Mouse (Mus musculus) E14TG2a.4 (cell line): Measurements from ENCODE around the gene Tasp1.

ENCODE experiments used
- H3K27me3 ChIP-seq: 2 replicates; pipeline ENCODE4 v1.6.1; 2014; ENCODE audit warnings: low read length, control low read depth; ENCODE audit not compliant: insufficient read depth
- H3K36me3 ChIP-seq: 2 replicates; pipeline ENCODE4 v1.6.1; 2014; ENCODE audit warnings: low read length, control low read depth; ENCODE audit not compliant: insufficient read depth
- H3K4me1 ChIP-seq: replicated peaks from 2 replicates; pipeline ENCODE4 v1.6.1; 2014; ENCODE audit warnings: low read depth, low read length, control low read depth
- H3K4me3 ChIP-seq: replicated peaks from 2 replicates; pipeline ENCODE4 v1.5.1; 2014; ENCODE audit warnings: mild to moderate bottlenecking, low read length
- H3K9me3 ChIP-seq: 2 replicates; pipeline ENCODE4 v1.6.1; 2014; ENCODE audit warnings: low read length, control low read depth
- CTCF ChIP-seq: conservative IDR thresholded peaks from 2 replicates; pipeline ENCODE4 v1.5.1; 2014; ENCODE audit warnings: low read length
- NANOG ChIP-seq: IDR thresholded peaks from 2 replicates; pipeline ENCODE4 v1.6.1; 2014; ENCODE audit warnings: borderline replicate concordance, low read length, mixed read lengths
- POU5F1 ChIP-seq: IDR thresholded peaks from 2 replicates; pipeline ENCODE4 v1.6.1; 2014; ENCODE audit warnings: low read length, borderline replicate concordance

The Tasp1 gene

DNA sequence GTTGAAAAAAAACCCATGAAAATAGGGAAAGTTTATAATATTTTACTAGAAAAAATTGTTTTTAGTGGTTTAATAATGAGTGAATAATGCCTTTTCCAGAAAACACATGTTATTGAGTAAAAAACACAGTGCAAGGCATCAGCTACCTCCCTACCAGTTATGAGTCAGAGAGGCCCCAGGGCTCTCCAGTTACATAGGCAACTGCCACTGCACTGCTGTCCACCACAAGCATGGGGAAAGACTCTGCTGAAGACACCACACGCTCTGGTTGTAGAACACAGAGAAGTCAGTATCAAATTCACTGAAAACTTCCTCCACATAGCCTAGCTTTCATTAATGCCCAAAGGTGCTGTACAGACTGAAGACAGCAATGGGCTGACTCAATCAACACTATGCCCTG lies 217.0 kb downstream of the Tasp1 start:
- no peak overlapping the region for H3K4me3 ChIP-seq
- no peaks in the 10 kb centered on the region for H3K4me1 ChIP-seq
- no peaks in the 10 kb centered on the region for H3K36me3 ChIP-seq
- H3K27me3 ChIP-seq, result no peaks in the 10 kb centered on the region
- TF ChIP-seq NANOG, result no peak
- no peak for TF ChIP-seq POU5F1
- no peak for TF ChIP-seq CTCF
- no peaks in the 10 kb centered on the region for H3K9me3 ChIP-seq

DNA sequence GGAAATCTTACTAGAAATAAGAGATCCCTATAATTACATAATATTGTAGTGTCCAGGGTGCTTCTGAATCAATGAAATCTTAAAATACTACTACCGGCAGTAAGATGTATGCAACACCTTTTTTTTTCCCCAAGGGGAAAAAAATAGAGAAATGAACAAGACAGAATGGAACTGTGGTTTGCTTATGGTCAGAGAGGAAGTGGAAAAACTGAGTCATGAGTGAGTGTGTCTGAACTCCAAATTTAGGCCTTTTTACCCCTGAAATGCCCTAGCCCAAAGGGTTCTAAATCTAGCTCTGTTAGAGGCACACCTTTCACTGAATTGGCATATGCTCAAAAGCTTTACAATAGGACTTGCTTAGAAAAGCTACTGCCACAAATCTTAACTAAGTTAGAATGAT lies 225.2 kb downstream of the Tasp1 start:
- H3K9me3 ChIP-seq, result no peaks in the 10 kb centered on the region

GRCm38 (mm10) chr2:139840941-139841340 lies 225.7 kb downstream of the Tasp1 start:
- no peak for TF ChIP-seq POU5F1
- TF ChIP-seq NANOG, result no peak
- no peak for TF ChIP-seq CTCF
- Histone ChIP-seq H3K36me3 (no peaks in the 10 kb centered on the region), H3K9me3 (no peaks in the 10 kb centered on the region), H3K4me3 (no peak overlapping the region), H3K4me1 (no peaks in the 10 kb centered on the region), H3K27me3 (no peaks in the 10 kb centered on the region)

More for the DNA sequence above, 225.2 kb downstream of the Tasp1 start:
- H3K27me3 ChIP-seq, result no peaks in the 10 kb centered on the region
- no peaks in the 10 kb centered on the region for H3K36me3 ChIP-seq
- no peak for TF ChIP-seq NANOG
- TF ChIP-seq POU5F1, result no peak
- TF ChIP-seq CTCF, result no peak
- H3K4me1 ChIP-seq, result no peaks in the 10 kb centered on the region
- no peak overlapping the region for H3K4me3 ChIP-seq

DNA sequence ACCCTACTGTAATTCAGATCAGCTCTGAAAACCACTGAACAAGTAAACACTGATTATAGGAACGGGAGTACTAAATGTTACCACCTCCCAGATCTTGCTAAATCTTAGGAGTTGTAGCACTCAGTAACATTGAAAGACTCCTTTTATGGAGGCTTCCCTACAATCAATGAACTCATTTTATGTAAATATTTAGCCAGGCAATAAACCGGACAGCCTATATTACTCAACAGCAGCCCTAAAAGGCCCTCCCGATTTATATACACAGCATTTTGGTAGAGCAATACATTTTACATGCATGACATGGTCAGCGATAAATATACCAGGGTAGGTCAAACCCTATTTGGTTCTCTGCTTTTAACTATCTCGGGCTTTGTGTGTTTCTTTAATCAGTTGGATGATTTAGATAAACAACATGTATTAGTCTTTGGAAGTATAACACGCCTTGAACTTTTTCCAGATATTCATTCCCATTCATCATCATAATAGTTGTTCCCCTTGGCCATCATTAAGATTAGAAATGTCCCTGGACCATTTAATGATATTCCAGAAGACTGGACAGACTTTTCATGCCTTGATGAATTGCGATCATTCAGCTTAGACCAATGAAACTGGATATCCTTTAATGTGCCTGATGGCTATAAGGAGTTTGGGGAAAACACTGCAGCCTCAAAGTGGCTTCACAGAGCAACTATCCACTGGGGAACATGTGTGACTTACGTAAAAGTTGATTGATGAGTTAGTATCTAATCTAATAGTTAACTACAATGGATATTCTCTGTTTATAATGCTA lies 244.8 kb downstream of the Tasp1 start:
- Histone ChIP-seq H3K4me1 (no peaks in the 10 kb centered on the region), H3K9me3 (no peaks in the 10 kb centered on the region), H3K4me3 (no peak overlapping the region), H3K27me3 (no peaks in the 10 kb centered on the region), H3K36me3 (no peaks in the 10 kb centered on the region)
- TF ChIP-seq CTCF, result no peak
- no peak for TF ChIP-seq NANOG
- no peak for TF ChIP-seq POU5F1

DNA sequence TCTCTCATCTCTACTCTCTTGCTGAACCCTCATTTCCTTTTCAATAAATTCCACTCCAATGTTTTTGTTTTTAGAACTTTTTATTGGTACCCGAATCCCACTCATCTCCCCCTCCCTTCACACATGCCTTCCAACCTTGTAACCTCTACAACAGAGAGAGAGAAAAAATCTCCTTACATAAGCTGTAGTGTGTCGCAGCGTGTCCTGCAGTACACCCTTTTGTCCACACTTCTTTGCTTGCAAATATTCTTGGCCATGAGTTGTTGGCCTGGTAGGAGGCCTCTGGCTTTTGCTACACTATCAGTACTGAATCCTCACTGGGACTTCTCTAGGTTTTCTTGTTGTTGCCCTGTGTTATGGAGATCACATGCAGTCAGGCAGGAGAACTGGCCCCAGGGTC lies 249.3 kb downstream of the Tasp1 start:
- no peaks in the 10 kb centered on the region for H3K36me3 ChIP-seq
- H3K27me3 ChIP-seq, result no peaks in the 10 kb centered on the region
- TF ChIP-seq POU5F1, result no peak
- TF ChIP-seq CTCF, result no peak
- no peak for TF ChIP-seq NANOG

DNA sequence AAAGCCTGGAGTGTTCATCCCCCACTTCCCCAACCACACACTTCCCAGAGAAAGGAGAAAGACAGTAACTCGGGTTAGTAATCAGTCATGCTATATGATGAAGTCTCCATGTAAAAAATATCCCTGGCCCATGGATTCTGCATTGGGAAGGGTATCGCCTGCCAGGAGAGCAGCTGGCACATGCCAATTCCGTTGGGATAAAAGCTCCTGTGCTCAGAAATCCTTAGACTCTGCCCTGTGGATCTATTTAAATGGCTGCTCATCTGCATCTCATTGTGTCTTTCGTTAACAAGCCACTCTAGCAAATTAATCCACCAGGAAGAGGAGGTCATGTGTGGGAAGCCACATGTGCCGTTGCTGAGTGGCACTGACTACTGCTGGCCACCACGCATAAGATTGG lies 258.7 kb downstream of the Tasp1 start:
- no peaks in the 10 kb centered on the region for H3K36me3 ChIP-seq
- TF ChIP-seq CTCF, result no peak
- no peak for TF ChIP-seq NANOG
- TF ChIP-seq POU5F1, result no peak

More for the DNA sequence above, 249.3 kb downstream of the Tasp1 start:
- H3K4me3 ChIP-seq, result no peak overlapping the region
- H3K4me1 ChIP-seq, result no peaks in the 10 kb centered on the region
- no peaks in the 10 kb centered on the region for H3K9me3 ChIP-seq

DNA sequence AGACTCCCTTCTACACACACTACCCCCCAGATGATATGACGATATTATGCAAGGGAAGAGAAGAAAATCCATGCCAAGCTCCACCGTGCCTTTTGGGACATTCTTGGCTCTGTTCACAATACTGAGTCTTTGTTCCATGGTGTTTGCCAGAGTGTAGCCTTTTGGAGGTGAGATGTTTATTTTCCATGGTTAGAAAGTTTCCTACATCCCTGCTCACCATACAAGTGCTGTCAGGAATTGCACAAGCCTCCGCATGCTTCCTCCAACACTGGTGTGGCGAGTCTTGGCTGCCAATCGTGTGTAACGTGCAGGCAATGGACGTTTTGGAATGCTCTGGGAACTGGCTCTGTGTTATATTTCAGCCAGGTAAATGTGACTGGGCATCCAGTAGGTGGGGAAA lies 262.6 kb downstream of the Tasp1 start:
- Histone ChIP-seq H3K4me1 (no peaks in the 10 kb centered on the region), H3K4me3 (no peak overlapping the region), H3K36me3 (no peaks in the 10 kb centered on the region), H3K9me3 (no peaks in the 10 kb centered on the region), H3K27me3 (no peaks in the 10 kb centered on the region)
- TF ChIP-seq NANOG, result no peak
- no peak for TF ChIP-seq CTCF
- TF ChIP-seq POU5F1, result no peak

More for the DNA sequence above, 258.7 kb downstream of the Tasp1 start:
- Histone ChIP-seq H3K9me3 (peaks cover 10% of the 10 kb centered on the region; the same call in 1 of the 2 replicates), H3K4me1 (no peaks in the 10 kb centered on the region), H3K4me3 (no peak overlapping the region), H3K27me3 (no peaks in the 10 kb centered on the region)

DNA sequence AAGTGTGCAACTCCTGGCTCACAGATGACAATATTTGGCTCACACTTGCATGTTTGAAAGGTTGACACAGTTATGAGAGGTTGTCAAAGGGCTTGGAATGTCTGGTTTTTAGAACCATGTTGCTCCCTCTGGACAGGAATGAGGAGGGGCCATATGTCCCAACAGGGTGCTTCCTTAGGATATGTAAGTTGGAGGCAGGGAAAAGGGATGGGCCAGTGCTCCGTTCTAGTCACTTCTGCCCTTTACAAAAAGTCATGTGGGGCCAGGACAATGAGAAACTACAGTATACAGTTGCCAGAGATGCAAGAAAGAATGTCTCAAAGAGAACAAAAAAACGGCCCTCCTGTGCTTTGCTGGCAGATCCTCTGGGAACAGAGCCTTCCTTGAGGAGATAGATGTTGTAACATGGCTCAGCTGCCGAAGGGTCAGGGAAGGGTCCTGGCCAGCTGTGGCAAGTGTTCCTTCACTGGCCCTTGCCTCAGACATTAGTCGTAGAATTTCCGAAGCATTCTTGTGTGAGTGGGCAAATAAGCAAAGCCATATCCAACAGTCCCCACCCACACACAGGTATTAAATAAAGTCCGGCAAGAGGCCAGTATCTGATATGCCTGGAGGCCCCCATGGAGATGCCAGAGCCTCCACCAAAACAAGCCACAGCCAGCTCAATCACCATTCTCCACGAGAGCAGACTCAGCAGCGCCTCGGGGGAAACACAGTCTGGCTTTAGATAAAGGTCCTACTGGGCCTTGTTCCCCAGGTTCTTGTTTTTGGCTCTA lies 274.1 kb downstream of the Tasp1 start:
- TF ChIP-seq NANOG (no peak), CTCF (no peak), POU5F1 (no peak)
- Histone ChIP-seq H3K36me3 (no peaks in the 10 kb centered on the region), H3K9me3 (no peaks in the 10 kb centered on the region), H3K4me3 (no peak overlapping the region), H3K27me3 (no peaks in the 10 kb centered on the region), H3K4me1 (no peaks in the 10 kb centered on the region; the same call in 1 of the 2 replicates)
